Mouse (Mus musculus) leukemia stem cell, adult 10-12 weeks (primary cell): ENCODE data around the gene Hdac4. TPM values are rescaled to one million over a fixed set of nuclear protein-coding genes. Genes with fewer than 3 reads are reported as not detected.

ENCODE experiments used
- polyA plus RNA-seq: library from polyadenylated mRNA; stranded (reverse); fragments of >175 nt; gene quantifications from 2 replicates; pipeline ENCODE4 v1.2.3, GENCODE M21; 2012; ENCODE audit warnings: low replicate concordance

Hdac4 gene
- polyA plus RNA-seq: 10.6 and 11.8 TPM in 2 replicates

DNA sequence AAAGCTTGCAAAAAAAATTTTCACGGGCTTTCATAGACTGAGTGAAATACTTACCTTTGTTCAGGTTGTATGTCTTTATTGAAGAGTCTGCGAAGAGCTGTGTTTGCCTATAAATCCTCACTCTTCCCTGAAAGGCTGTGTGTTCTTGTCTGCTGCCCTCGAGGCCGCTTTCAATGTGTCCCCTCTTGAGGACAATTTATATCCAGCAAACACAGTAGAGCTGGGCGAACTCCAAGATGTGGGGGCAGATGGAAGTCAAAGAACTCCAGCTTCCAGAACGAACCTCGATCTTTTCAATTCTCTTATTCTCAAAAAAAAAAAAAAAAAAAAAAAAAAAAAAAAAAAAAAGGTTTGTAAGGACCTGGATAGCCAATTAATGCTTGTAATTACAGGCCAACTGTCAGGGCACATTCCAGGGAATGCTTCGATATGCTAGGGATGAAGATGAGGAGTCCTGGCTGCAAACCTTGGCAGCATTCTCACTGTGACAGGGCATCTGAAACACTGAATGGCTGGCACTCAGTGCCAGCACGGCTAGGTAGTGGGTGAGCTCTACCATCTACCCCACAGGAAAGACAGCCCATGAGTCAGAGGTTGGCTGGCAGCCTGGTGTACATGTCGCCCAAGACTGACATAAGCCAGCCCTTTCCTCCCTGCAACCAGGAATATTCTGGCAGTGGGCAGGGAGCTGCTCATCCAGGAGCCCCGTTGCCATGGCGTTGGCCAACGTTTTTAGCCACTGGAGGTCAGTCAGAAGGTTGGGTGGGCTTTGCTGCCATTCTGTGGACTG, at the start of gene Hdac4:
Gene Hdac4 (minus strand): TSS at position 340 of the 790 bp plus-strand sequence.

